Mouse (Mus musculus): ENCODE measurements around the gene Arhgap31.

GRCm38 (mm10) chr16:38756177-38756503, 43.1 kb upstream of the Arhgap31 start:
- TF ChIP-seq CTCF (IDR thresholded peaks at IDR 0.05 in 2 of 3, conservative IDR thresholded peaks at IDR 0.05 in 1 of 3; ENCODE audit: control insufficient read depth in 1 of 3, insufficient read depth in 1 of 3, low read depth in 2 of 3, low read length in 3 of 3, poor library complexity in 1 of 3, severe bottlenecking in 1 of 3) (no peak), MAFK (IDR thresholded peaks at IDR 0.05; ENCODE audit: borderline replicate concordance, low read depth, low read length) (no peak), E2F4 (IDR thresholded peaks at IDR 0.05; ENCODE audit: borderline replicate concordance, low read depth, low read length) (no peak), MXI1 (IDR thresholded peaks at IDR 0.05; ENCODE audit: low read depth, low read length) (no peak), POLR2AphosphoS5 (IDR thresholded peaks at IDR 0.05; ENCODE audit: borderline replicate concordance, low read depth, low read length) (no peak), USF1 (IDR thresholded peaks at IDR 0.05; ENCODE audit: low read depth, low read length) (no peak), ZC3H11A (IDR thresholded peaks at IDR 0.05; ENCODE audit: low read depth, low read length) (no peak), MYC (IDR thresholded peaks at IDR 0.05; ENCODE audit: low read depth, low read length) (no peak), ZMIZ1 (IDR thresholded peaks at IDR 0.05; ENCODE audit: low read depth, low read length) (no peak), NELFE (IDR thresholded peaks at IDR 0.05; ENCODE audit: low read depth, low read length) (no peak)
